Mouse (Mus musculus) embryonic facial prominence, embryonic 15.5 days (tissue): Measurements from ENCODE around the gene Hamp. TPM values are rescaled to one million over a fixed set of nuclear protein-coding genes. Genes with fewer than 3 reads are reported as not detected.
"Not testable (repeated sequence)": the region's sequence is repeated elsewhere in the genome, so short reads cannot be mapped to it uniquely, and the experiment has no call there.

ENCODE experiments used
- ATAC-seq: fragments of 200-750 bp; cut with Nextera tagmentation; 2 replicates; pipeline ENCODE4 v1.8.0; 2017; ENCODE audit warnings: low read depth, moderate TSS enrichment; ENCODE audit not compliant: insufficient number of reproducible peaks, low FRiP score, low TSS enrichment
- H3K27ac ChIP-seq: fragments of 300-500 bp; sonication (generic); replicated peaks from 2 replicates; pipeline ENCODE4 v1.5.1; 2015; ENCODE audit warnings: mild to moderate bottlenecking, inconsistent platforms
- H3K27me3 ChIP-seq: fragments of 300-500 bp; sonication (generic); 2 replicates; pipeline ENCODE4 v1.6.1; 2015; ENCODE audit warnings: inconsistent platforms
- H3K36me3 ChIP-seq: fragments of 300-500 bp; sonication (generic); 2 replicates; pipeline ENCODE4 v1.6.1; 2015; ENCODE audit warnings: mild to moderate bottlenecking, inconsistent platforms
- H3K4me1 ChIP-seq: fragments of 300-500 bp; sonication (generic); 2 replicates; pipeline ENCODE4 v1.6.1; 2015; ENCODE audit warnings: inconsistent platforms
- H3K4me2 ChIP-seq: fragments of 300-500 bp; sonication (generic); replicated peaks from 2 replicates; pipeline ENCODE4 v1.6.1; 2015; ENCODE audit warnings: mild to moderate bottlenecking, inconsistent platforms
- H3K4me3 ChIP-seq: fragments of 300-500 bp; sonication (generic); replicated peaks from 2 replicates; pipeline ENCODE4 v1.5.1; 2015; ENCODE audit warnings: mild to moderate bottlenecking, inconsistent platforms
- H3K9ac ChIP-seq: fragments of 300-500 bp; sonication (generic); 2 replicates; pipeline ENCODE4 v1.6.1; 2015; ENCODE audit warnings: inconsistent platforms
- H3K9me3 ChIP-seq: fragments of 300-500 bp; sonication (generic); replicated peaks from 2 replicates; pipeline ENCODE4 v1.6.1; 2016; ENCODE audit warnings: inconsistent platforms
- WGBS: fragments of 180-500 bp; shearing (Covaris S2); methylation state at CpG from one replicate; pipeline ENCODE4 v1.1.7; 2015; 5-methylcytosine and 5-hydroxymethylcytosine counted together
- polyA plus RNA-seq: library from polyadenylated mRNA; unstranded; fragments of >200 nt; fragmentation: Nextera tagmentation; extraction: Ambion mirVana; gene quantifications from 2 replicates; pipeline ENCODE4 v1.2.1, GENCODE M21; 2015

The Hamp gene
- polyA plus RNA-seq, 1 experiment from 2014 or later: not detected

DNA sequence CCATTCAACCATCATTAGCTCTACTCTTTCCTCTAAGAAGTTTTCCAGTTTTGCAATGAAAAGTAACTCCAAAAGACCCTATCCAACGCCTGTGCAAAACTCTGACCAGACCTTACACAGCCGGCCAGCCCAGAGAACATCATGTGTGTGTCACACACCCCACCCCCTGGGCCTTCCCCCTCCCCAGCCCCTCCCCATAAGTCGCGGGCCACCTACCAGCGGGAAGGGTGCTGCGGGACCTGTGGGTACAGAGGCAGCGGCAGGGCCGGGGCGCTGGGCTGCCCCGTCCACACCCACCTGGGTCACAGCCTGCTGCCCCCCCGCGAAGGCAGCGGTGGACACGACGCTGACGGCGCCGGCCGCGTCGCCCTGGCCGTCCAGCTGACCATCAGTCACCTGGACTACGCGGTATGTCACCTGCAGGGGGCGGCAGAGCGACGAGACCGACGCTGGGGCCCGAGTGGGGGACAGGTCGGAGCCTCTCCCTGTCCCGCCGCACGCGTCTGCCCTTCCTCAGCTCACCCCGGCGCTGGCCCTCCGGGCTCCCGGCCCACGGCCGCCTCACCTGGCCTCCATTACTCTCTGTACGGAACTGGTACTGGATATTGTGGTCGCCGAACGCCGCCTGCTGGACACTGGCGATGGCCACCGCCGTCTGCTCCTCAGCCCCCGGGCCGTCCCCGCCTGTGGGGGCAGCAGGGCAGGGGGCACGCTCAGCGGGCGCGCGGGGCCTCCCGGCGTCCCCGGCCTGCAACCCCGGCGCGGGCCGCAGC lies 11.9 kb upstream of the Hamp start:
- WGBS: under 1% methylated on average over 64 of the region's 64 CpGs
- peak; percentile 69 for ATAC-seq
- Histone ChIP-seq H3K36me3 (peaks cover 52% of the 10 kb centered on the region), H3K4me1 (peaks cover 26% of the 10 kb centered on the region), H3K9ac (peak overlapping the region; percentile 99), H3K4me3 (peak overlapping the region; percentile 89), H3K4me2 (peak overlapping the region; percentile 83), H3K27me3 (no peaks in the 10 kb centered on the region), H3K9me3 (no peaks in the 10 kb centered on the region), H3K27ac (peak overlapping the region; percentile 99)

DNA sequence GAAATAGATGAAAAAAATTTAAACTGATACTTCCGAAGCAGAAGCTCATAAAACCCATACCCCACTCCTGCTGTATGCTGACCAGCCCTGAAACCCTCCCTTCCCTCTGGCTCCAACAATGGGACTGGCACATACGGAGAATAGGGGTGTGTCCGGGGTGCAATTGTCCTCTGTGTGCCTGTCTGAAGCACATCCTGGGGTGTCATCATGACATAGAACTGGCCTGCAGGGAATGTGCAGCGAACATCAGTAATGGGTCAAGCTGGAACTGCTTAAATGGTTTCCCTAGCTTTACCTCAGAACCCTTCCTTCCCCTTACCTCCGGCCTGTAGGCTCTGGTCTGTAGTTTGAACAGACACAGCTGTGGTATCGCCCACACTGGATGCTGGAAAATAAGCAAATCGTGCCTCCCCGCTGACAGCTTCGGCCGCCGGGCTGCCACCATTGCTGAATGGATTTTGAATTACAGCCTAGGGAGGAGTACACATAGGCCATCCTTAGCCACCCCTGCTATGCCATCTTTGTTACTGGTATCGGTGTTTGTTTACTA lies 11.2 kb upstream of the Hamp start:
- Histone ChIP-seq H3K4me1 (peaks cover 26% of the 10 kb centered on the region), H3K27me3 (no peaks in the 10 kb centered on the region), H3K36me3 (peaks cover 59% of the 10 kb centered on the region), H3K27ac (peak overlapping the region; percentile 99; the same call in 1 of the 2 replicates), H3K4me3 (peak overlapping the region; percentile 89), H3K9ac (no peak overlapping the region), H3K9me3 (no peaks in the 10 kb centered on the region), H3K4me2 (peak overlapping the region; percentile 83)
- ATAC-seq: no peak
- 85% methylated on average over 12 of the region's 12 CpGs for WGBS

DNA sequence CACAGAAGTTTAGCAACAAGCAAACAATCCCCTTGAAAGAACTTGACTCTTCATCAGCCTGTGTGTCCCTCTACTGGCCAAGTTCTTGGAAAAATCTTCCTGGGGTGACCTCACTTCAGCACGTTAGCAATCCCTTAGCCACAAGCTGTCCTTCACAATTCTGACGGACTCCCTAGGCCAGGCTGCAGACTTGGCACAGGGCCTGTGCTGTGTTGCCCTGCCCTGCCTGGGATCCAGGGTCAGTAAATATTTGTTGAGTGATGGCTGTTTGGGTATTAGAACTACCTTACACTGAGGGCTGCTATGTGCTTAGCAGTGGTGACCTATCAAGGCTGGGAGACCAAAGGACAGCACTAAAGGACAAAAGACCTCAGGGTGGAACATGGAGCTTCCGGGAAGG lies 10.2 kb upstream of the Hamp start:
- WGBS: 83% methylated on average over 3 of the region's 3 CpGs
- H3K9me3 ChIP-seq: no peaks in the 10 kb centered on the region
- peaks cover 64% of the 10 kb centered on the region for H3K36me3 ChIP-seq

DNA sequence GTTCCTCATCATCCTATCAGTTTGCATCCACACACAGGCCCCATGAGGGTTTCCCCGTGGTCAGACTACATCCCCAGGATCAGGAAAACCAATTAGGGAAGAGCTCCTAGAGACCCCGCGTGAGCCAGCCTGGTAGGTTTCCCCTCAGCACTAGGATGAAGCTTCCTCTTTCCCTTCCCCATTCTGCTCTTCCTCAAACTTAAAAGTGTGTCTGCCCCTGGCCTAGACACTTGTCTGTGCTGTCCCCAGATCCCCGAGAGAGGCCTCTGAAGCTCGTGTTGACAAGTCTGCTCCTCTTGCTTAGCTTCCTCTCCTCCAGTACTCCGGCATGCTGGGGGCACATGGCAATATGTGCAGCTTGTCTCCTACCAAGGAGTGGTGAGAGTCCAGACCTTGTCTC lies 9.6 kb upstream of the Hamp start:
- Histone ChIP-seq H3K4me1 (peaks cover 20% of the 10 kb centered on the region), H3K27ac (no peak overlapping the region), H3K4me3 (no peak overlapping the region), H3K9me3 (no peaks in the 10 kb centered on the region), H3K4me2 (no peak overlapping the region), H3K27me3 (no peaks in the 10 kb centered on the region), H3K9ac (no peak overlapping the region), H3K36me3 (peaks cover 60% of the 10 kb centered on the region)
- no peak for ATAC-seq
- WGBS: 72% methylated on average over 6 of the region's 6 CpGs

More for the DNA sequence above, 10.2 kb upstream of the Hamp start:
- Histone ChIP-seq H3K4me1 (peaks cover 26% of the 10 kb centered on the region), H3K4me3 (no peak overlapping the region), H3K27me3 (no peaks in the 10 kb centered on the region), H3K27ac (no peak overlapping the region), H3K4me2 (no peak overlapping the region), H3K9ac (no peak overlapping the region)
- no peak for ATAC-seq

DNA sequence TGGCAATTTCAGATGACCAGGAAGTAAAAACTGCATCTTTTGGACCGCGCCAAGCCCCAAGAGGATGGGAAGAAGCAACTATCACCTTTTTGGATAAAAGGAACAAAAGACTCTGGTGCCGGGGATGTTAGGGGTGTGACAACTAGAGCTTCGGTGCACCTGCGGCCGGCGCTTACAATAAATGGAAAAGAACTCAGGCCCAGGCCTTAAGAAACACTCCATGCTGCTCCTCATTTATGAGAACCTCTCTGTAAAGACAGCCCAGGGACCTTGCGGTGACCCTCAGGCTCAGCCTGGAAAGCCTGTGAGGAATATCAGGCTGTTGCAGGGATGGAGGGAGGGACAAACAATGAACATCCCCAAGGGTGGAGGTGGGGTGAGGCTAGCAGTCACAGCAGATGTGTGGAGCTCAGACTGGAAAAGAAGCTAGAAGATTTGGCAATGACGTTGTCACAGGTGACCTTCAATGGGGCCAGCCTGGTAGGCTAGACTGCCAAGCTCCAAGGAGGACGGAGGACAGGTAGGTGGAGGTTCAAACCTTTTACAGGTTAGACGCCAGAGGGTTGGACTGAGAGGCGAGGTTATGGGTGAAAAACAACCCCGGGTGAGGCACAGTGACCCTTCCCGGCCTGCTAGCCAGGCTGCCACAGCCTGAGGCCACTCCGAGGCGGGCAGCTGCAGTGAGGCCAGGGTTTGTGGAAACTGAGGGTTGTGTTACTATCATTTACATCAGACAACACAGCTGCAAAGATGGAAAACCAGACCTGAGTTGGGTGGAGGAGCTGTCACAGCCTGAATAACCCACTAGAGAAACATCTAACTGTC lies 8.8 kb upstream of the Hamp start:
- Histone ChIP-seq H3K27ac (no peak overlapping the region), H3K9ac (no peak overlapping the region), H3K4me1 (peaks cover 12% of the 10 kb centered on the region), H3K4me2 (no peak overlapping the region), H3K36me3 (peaks cover 58% of the 10 kb centered on the region), H3K27me3 (no peaks in the 10 kb centered on the region), H3K9me3 (no peaks in the 10 kb centered on the region), H3K4me3 (no peak overlapping the region)
- 90% methylated on average over 16 of the region's 16 CpGs for WGBS
- ATAC-seq: no peak

DNA sequence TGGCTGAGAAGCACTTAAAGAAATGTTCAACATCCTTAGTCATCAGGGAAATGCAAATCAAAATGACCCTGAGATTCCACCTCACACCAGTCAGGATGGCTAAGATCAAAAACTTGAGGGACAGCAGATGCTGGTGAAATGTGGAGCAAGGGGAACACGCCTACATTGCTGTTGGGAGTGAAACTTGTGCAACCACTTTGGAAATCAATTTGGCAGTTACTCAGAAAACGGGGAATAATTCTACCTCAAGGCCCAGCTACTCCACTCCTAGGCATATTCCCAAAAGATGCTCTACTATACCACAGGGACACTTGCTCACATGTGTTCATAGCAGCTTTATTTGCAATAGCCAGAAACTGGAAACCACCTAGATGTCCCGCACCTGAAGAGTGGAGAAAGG lies 6.1 kb upstream of the Hamp start:
- ATAC-seq, H3K9ac ChIP-seq, H3K9me3 ChIP-seq, H3K27me3 ChIP-seq, H3K4me1 ChIP-seq, H3K4me3 ChIP-seq, H3K4me2 ChIP-seq, H3K27ac ChIP-seq: not testable (repeated sequence)
- H3K36me3 ChIP-seq: peaks cover 67% of the 10 kb centered on the region
- WGBS: 73% methylated on average over 3 of the region's 3 CpGs

DNA sequence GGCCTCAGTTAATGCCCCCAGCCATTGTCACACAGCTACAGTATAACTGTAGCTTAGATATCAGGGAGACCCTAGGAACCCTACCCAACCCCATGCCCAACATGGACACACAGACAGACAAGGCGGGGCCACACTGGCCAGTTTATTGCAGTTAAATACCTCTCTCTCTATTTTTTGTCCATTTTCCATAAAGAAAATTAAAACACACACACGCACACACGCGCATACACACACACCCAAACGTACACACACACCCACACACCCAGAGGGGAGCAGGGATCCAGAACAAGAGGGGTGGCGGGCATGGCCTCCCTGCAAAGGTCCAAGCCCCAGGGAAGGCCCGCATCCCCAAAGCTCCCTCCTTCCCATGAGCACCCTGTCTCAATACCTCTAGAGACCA lies 2.0 kb upstream of the Hamp start:
- 97% methylated on average over 7 of the region's 7 CpGs for WGBS
- H3K9me3 ChIP-seq: no peaks in the 10 kb centered on the region

DNA sequence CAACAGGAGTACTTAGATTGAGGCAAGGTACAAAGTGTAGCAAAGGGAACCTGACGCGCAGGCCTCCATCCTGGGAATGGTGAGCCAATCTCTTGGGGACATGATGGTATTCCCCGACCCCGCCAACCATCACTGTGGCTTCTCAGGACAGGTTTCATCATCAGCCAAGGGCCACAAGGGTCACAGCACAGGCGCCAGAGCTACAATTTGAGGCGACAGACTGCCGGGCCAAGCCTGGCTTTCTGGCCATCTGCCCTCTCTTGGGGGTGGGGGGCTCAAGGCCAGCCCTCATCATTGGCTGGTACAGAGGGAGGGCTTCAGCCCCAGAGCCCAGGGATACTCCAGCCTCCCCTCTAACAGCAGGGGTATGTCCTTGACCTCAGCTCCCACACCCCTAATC lies 1.6 kb upstream of the Hamp start:
- H3K27ac ChIP-seq, H3K27me3 ChIP-seq, ATAC-seq, H3K4me1 ChIP-seq, H3K4me2 ChIP-seq, H3K9me3 ChIP-seq, H3K4me3 ChIP-seq, H3K9ac ChIP-seq: not testable (repeated sequence)
- H3K36me3 ChIP-seq: peaks cover 24% of the 10 kb centered on the region
- 82% methylated on average over 7 of the region's 7 CpGs for WGBS

More for the DNA sequence above, 2.0 kb upstream of the Hamp start:
- no peak overlapping the region for H3K4me2 ChIP-seq
- H3K4me3 ChIP-seq: no peak overlapping the region
- H3K36me3 ChIP-seq: peaks cover 28% of the 10 kb centered on the region
- no peak overlapping the region for H3K9ac ChIP-seq
- no peak for ATAC-seq
- H3K27ac ChIP-seq: no peak overlapping the region
- no peaks in the 10 kb centered on the region for H3K4me1 ChIP-seq
- H3K27me3 ChIP-seq: no peaks in the 10 kb centered on the region

DNA sequence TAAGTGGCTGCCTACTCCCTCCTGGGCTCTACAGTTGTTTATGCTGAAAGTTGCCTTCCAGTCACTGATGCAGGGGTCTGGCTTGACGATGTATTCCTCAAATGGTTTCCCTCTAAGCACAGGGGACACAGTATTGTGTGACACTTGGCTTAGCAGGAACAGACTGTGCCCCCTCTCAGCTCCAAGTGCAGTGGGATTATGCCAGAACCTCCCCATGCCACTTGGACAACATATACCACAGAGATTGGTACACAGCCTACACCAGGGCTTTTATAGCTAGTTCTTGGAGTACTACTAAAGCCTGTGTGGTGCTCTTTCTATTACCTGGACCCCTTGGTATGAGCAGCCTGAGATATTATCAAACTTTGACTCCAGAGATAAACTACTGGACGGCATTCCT lies 874 bp upstream of the Hamp start:
- H3K4me2 ChIP-seq, H3K4me3 ChIP-seq, ATAC-seq, H3K27me3 ChIP-seq, H3K9me3 ChIP-seq, H3K27ac ChIP-seq, H3K4me1 ChIP-seq, H3K9ac ChIP-seq: not testable (repeated sequence)
- 66% methylated on average over 2 of the region's 2 CpGs for WGBS
- peaks cover 17% of the 10 kb centered on the region for H3K36me3 ChIP-seq

DNA sequence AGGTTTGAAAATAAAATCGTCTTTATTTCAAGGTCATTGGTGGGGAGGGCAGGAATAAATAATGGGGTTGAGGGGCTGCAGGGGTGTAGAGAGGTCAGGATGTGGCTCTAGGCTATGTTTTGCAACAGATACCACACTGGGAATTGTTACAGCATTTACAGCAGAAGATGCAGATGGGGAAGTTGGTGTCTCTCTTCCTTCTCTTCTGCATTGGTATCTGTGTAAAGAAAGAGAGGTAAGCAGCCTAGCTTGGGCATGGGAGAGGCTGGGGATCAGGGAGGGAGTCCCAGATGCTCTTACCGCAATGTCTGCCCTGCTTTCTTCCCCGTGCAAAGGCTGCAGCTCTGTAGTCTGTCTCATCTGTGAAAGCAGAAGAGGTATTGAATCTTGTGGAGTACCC lies 1.5 kb downstream of the Hamp start:
- H3K27ac ChIP-seq, H3K4me3 ChIP-seq, H3K9me3 ChIP-seq, H3K36me3 ChIP-seq, H3K27me3 ChIP-seq, H3K4me2 ChIP-seq, H3K4me1 ChIP-seq, ATAC-seq, H3K9ac ChIP-seq: not testable (repeated sequence)
- WGBS: 28% methylated on average over 3 of the region's 3 CpGs

DNA sequence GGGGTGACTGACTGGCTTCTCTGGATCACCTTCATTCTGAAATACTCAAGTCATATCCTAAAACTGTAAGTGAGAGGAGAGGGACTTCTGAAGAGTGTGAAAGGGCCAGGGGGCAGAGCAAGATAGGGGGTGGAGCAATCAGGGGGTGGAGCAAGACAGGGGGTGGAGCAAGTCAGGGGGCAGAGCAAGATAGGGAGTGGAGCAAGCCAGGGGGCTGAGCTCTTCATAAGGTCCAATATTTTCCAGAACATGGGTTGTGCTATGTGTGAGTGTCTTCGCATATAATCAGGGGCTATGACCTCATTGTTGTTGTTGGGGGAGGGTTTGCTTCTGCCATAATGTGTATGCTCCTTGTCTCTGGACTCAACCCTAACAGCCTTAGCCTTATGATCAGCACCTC lies 3.8 kb downstream of the Hamp start:
- H3K27me3 ChIP-seq, H3K4me2 ChIP-seq, H3K36me3 ChIP-seq, ATAC-seq, H3K27ac ChIP-seq, H3K9me3 ChIP-seq, H3K4me3 ChIP-seq, H3K9ac ChIP-seq, H3K4me1 ChIP-seq: not testable (repeated sequence)
- 73% methylated on average over 1 of the region's 1 CpGs for WGBS
